Mouse (Mus musculus): ENCODE measurements around the gene Olfr503.
"Not testable (repeated sequence)": the region's sequence is repeated elsewhere in the genome, so short reads cannot be mapped to it uniquely, and the experiment has no call there.

The Olfr503 gene

GRCm38 (mm10) chr7:108544227-108544626 is at the start of gene Olfr503:
TSS of gene Olfr503 (plus strand) at chr7:108544527.
- DNase-seq (ENCODE audit: low spot score in 2 of 2), result not testable (repeated sequence)

DNA sequence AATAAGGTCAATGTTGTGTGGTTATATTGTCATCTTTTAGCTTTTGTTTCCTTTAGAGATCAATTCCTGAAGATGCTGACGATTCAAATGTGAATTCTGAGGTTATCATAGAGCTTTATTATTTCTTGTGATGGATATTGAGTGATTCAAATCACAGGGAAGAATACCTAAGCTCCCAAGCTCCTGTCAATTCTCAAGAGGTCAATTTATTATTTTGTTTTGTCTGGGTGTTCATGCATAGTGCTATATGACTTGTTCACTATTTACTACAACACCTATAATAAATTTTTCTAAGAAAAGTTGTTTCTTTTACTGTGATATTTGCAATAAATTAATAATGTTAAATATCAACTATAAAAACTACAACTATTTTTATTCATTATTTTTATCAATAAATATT is 19.4 kb upstream of the Olfr503 start, which contains the start of gene Olfr502:
Olfr502 (minus strand) TSS at position 101 of the 400 bp plus-strand sequence.
- no peak for DNase-seq (ENCODE audit: low spot score in 2 of 2)

GRCm38 (mm10) chr7:108542416-108542815 is 1.9 kb upstream of the Olfr503 start:
- DNase-seq (ENCODE audit: low spot score in 2 of 2), result no peak

DNA sequence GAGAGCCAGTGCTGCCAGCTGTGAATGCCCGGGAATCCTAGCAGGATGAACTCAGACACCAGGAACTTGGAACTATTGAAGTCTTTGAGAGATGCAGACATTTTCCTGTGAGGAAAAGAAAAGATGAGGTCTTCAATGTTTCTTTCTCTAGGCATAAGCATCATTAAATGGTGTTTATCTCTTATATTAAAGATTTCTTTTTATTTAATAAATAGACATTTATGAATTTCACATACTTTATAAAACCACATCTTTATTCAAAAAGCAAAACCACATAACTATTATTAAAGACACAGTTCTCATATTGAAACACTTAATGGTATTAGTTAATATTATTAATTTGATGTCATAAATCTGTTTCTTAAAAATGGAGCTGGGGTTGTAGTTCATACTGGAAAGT is 21.4 kb downstream of the Olfr503 start, which contains the start of gene Olfr504:
Olfr504 (minus strand) TSS at position 101 of the 400 bp plus-strand sequence.
- DNase-seq (ENCODE audit: low spot score in 2 of 2), result no peak

- DNase-seq (ENCODE audit: low spot score in 2 of 2), result no peak
These were observed 45.5 kb downstream of the Olfr503 start for GRCm38 (mm10) chr7:108589797-108590196.
